Mouse (Mus musculus) liver, postnatal 0 days (tissue): ENCODE measurements at regions not wholly inside any gene's neighbourhood (a gene's known extent, or its start where the extent isn't known, plus 50 kb on each side); places are given as distances from the start of the nearest gene placed in this dataset.

Source experiments
- ATAC-seq: fragments of 200-750 bp; cut with Nextera tagmentation; 2 replicates; pipeline ENCODE4 v1.8.0; 2017; ENCODE audit warnings: mild to moderate bottlenecking, moderate library complexity
- DNase-seq: peaks from one replicate; pipeline ENCODE4 v3.0.0-alpha.2; 2016
- H3K27ac ChIP-seq: fragments of 300-500 bp; sonication (generic); 2 replicates; pipeline ENCODE4 v1.5.1; 2014; ENCODE audit warnings: antibody characterized with exemption, moderate library complexity, mild to moderate bottlenecking, low read depth
- H3K27me3 ChIP-seq: fragments of 300-500 bp; sonication (generic); 2 replicates; pipeline ENCODE4 v1.6.1; 2014; ENCODE audit warnings: low read length, control low read depth, mixed read lengths; ENCODE audit not compliant: insufficient read depth
- H3K36me3 ChIP-seq: fragments of 300-500 bp; sonication (generic); replicated peaks from 2 replicates; pipeline ENCODE4 v1.6.1; 2014; ENCODE audit warnings: mild to moderate bottlenecking, control low read depth, low read length, moderate library complexity, mixed read lengths; ENCODE audit not compliant: insufficient read depth
- H3K4me1 ChIP-seq: fragments of 300-500 bp; sonication (generic); 2 replicates; pipeline ENCODE4 v1.6.1; 2014; ENCODE audit warnings: antibody characterized with exemption, mild to moderate bottlenecking, control low read depth; ENCODE audit not compliant: insufficient read depth
- H3K4me2 ChIP-seq: fragments of 300-500 bp; sonication (generic); 2 replicates; pipeline ENCODE4 v1.6.1; 2014; ENCODE audit warnings: low read depth, mild to moderate bottlenecking, low read length, moderate library complexity, mixed read lengths
- H3K4me3 ChIP-seq: fragments of 300-500 bp; sonication (generic); 2 replicates; pipeline ENCODE4 v1.5.1; 2014; ENCODE audit warnings: low read depth, low read length
- H3K9ac ChIP-seq: fragments of 300-500 bp; sonication (generic); replicated peaks from 2 replicates; pipeline ENCODE4 v1.6.1; 2014; ENCODE audit warnings: mild to moderate bottlenecking, moderate library complexity
- H3K9me3 ChIP-seq: fragments of 300-500 bp; sonication (generic); 2 replicates; pipeline ENCODE4 v1.6.1; 2016; ENCODE audit warnings: mild to moderate bottlenecking, control low read depth, low read length, mixed read lengths
- CTCF ChIP-seq: sonication (generic); IDR thresholded peaks from 2 replicates; pipeline ENCODE4 v1.5.1; 2016; ENCODE audit warnings: antibody characterized with exemption, low read depth
- EP300 ChIP-seq: IDR thresholded peaks from 2 replicates; pipeline ENCODE4 v1.6.1; 2016; ENCODE audit warnings: antibody characterized with exemption, low read depth, mild to moderate bottlenecking
- WGBS: fragments of 180-500 bp; shearing (Covaris S2); extraction: QIAGEN DNeasy Blood & Tissue Kit; methylation state at CpG from one replicate; pipeline ENCODE4 v1.1.7; 2014; ENCODE audit not compliant: insufficient replicate concordance; 5-methylcytosine and 5-hydroxymethylcytosine counted together

- Histone ChIP-seq H3K9me3 (no peaks in the 10 kb centered on the region), H3K4me2 (no peak overlapping the region), H3K36me3 (no peaks in the 10 kb centered on the region), H3K4me3 (no peak overlapping the region), H3K27ac (no peak overlapping the region), H3K9ac (no peak overlapping the region), H3K4me1 (no peaks in the 10 kb centered on the region), H3K27me3 (no peaks in the 10 kb centered on the region)
- TF ChIP-seq EP300 (no peak), CTCF (no peak)
- DNase-seq (no peak), ATAC-seq (no peak)
- WGBS: 66% methylated on average over 5 of the region's 5 CpGs
These were observed 75.5 kb upstream of the Lef1 start for GRCm38 (mm10) chr3:131034774-131035173.

DNA sequence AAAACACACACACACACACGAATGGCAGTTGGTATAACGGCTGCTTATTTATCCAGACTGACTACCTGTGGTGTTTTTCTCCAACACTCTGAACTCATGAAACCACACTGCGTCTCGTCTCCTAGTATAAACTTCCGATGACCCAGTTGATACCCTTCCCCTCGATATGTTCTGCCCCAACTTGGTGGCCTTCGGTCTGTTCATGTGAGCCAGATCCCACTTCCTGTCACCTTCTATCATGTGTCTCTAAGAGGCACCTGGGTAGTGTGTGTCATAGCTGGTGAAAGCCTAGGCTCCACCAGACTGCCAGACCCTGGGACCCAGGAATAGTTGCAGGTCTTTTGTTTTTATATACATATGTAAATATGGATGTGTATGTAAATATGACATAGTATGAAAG, 83.9 kb upstream of the Lef1 start:
- no peak overlapping the region for H3K4me3 ChIP-seq
- H3K36me3 ChIP-seq: no peaks in the 10 kb centered on the region
- H3K27ac ChIP-seq: no peak overlapping the region
- no peaks in the 10 kb centered on the region for H3K9me3 ChIP-seq
- TF ChIP-seq EP300: no peak
- no peaks in the 10 kb centered on the region for H3K4me1 ChIP-seq
- no peaks in the 10 kb centered on the region for H3K27me3 ChIP-seq
- no peak overlapping the region for H3K9ac ChIP-seq
- H3K4me2 ChIP-seq: no peak overlapping the region
- DNase-seq (no peak), ATAC-seq (no peak)
- 74% methylated on average over 7 of the region's 7 CpGs for WGBS

GRCm38 (mm10) chr3:131019163-131019956, 90.9 kb upstream of the Lef1 start:
- peak overlapping the region; percentile 55 for H3K4me2 ChIP-seq
- peaks cover 14% of the 10 kb centered on the region for H3K4me1 ChIP-seq
- no peaks in the 10 kb centered on the region for H3K9me3 ChIP-seq
- DNase-seq: peak; percentile 65
- WGBS: 15% methylated on average over 23 of the region's 23 CpGs
- H3K27ac ChIP-seq: peak overlapping the region; percentile 44; the same call in 1 of the 2 replicates
- H3K4me3 ChIP-seq: 0 out of 2 replicates have a peak overlapping the region, but pooled peaks have one; percentile 3
- H3K27me3 ChIP-seq: no peaks in the 10 kb centered on the region
- TF ChIP-seq EP300 (no peak), CTCF (no peak)
- H3K9ac ChIP-seq: peak overlapping the region; percentile 18; the same call in 1 of the 2 replicates
- ATAC-seq: peak; percentile 64
- no peaks in the 10 kb centered on the region for H3K36me3 ChIP-seq

- peak; percentile 82 for ATAC-seq
- no peak overlapping the region for H3K27ac ChIP-seq
These were observed 92.4 kb upstream of the Lef1 start for GRCm38 (mm10) chr3:131017899-131018298.

DNA sequence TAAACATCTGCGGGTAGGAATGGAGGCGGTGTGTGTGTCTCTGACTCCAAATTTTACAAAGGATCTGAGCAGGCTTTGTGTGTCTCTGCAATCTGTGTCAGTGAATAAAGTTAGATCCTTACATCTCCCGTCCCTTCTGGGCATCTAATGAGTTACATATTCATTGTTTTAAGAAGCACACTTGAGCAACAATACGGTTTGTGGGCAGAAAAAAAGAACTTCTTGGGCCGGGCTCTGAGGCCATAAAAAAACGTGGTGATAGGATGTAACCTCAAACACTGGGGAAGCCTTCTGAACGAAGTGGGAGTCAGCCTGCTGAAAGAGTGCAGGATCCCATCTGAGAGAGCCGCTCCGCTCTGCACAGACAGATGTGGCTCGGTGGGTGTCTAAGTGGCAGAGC, 94.2 kb upstream of the Lef1 start:
- H3K4me1 ChIP-seq: peaks cover 14% of the 10 kb centered on the region
- TF ChIP-seq CTCF: no peak
- TF ChIP-seq EP300: no peak
- no peaks in the 10 kb centered on the region for H3K9me3 ChIP-seq
- WGBS: 62% methylated on average over 10 of the region's 10 CpGs
- no peak overlapping the region for H3K27ac ChIP-seq
- H3K9ac ChIP-seq: no peak overlapping the region
- H3K4me2 ChIP-seq: no peak overlapping the region
- H3K36me3 ChIP-seq: no peaks in the 10 kb centered on the region
- DNase-seq (no peak), ATAC-seq (no peak)
- H3K4me3 ChIP-seq: no peak overlapping the region
- no peaks in the 10 kb centered on the region for H3K27me3 ChIP-seq

More at GRCm38 (mm10) chr3:131017899-131018298, 92.4 kb upstream of the Lef1 start:
- peak; percentile 73 for DNase-seq
- Histone ChIP-seq H3K4me1 (peaks cover 14% of the 10 kb centered on the region), H3K4me2 (no peak overlapping the region), H3K36me3 (no peaks in the 10 kb centered on the region), H3K4me3 (no peak overlapping the region), H3K9ac (no peak overlapping the region), H3K27me3 (no peaks in the 10 kb centered on the region), H3K9me3 (no peaks in the 10 kb centered on the region)
- 52% methylated on average over 9 of the region's 9 CpGs for WGBS
- no peak for TF ChIP-seq CTCF
- TF ChIP-seq EP300: 0 out of 2 replicates have a peak, but pooled peaks have one; percentile 16

DNA sequence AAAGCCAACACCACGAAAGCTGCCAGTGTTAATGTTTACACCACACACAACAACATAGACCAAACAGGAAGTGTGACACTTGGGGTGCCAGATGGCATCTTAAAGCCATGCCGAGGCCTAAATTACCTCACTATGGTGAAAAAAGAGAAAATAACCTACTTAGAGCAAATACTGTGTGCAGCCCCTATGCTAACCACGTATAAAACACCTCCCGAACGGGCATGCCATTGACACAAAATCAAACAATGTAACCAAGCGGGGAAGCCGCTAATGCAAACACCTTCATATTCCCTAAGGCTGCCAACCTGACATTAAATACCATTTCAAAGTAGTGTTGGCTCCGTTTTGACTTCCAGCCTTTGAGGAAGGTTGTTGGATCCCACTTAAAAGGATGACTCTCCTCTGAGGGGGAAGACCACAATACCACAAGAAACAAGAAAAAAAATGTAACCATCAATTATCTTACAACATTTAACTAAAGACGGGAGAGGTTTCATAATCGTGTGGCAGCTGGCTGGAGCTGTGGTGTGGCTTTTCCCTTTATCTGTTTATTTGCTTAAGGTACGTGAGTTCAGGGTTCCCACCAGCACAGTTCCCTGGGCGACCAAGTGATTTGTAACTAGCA, 96.1 kb upstream of the Lef1 start:
- 25% methylated on average over 12 of the region's 12 CpGs for WGBS
- H3K9ac ChIP-seq: no peak overlapping the region
- no peaks in the 10 kb centered on the region for H3K27me3 ChIP-seq
- ATAC-seq: peak; percentile 52; the same call in 1 of the 2 replicates
- H3K36me3 ChIP-seq: no peaks in the 10 kb centered on the region
- no peak overlapping the region for H3K4me2 ChIP-seq
- no peak overlapping the region for H3K4me3 ChIP-seq
- H3K27ac ChIP-seq: no peak overlapping the region
- no peak for TF ChIP-seq CTCF
- TF ChIP-seq EP300: no peak
- H3K9me3 ChIP-seq: no peaks in the 10 kb centered on the region
- peaks cover 13% of the 10 kb centered on the region for H3K4me1 ChIP-seq
- no peak for DNase-seq
